Mouse (Mus musculus): ENCODE measurements around the gene Tenm3. TPM values are rescaled to one million over a fixed set of nuclear protein-coding genes. Genes with fewer than 3 reads are reported as not detected.

The Tenm3 gene
- polyA plus RNA-seq, 1 experiment from 2014 or later = 16.4 TPM

GRCm38 (mm10) chr8:48313210-48313984 lies 530.4 kb downstream of the Tenm3 start:
- no peak overlapping the region for H3K27ac ChIP-seq
- H3K4me1 ChIP-seq (replicated peaks) = no peaks in the 10 kb centered on the region
- H3K9ac ChIP-seq = no peak overlapping the region
- H3K9me3 ChIP-seq = no peaks in the 10 kb centered on the region
- H3K4me2 ChIP-seq (replicated peaks) = no peak overlapping the region
- H3K4me3 ChIP-seq (replicated peaks) = no peak overlapping the region
- H3K27me3 ChIP-seq (replicated peaks) = no peaks in the 10 kb centered on the region
- ATAC-seq = no peak
- no peaks in the 10 kb centered on the region for H3K36me3 ChIP-seq
- 77% methylated on average over 11 of the region's 11 CpGs for WGBS

DNA sequence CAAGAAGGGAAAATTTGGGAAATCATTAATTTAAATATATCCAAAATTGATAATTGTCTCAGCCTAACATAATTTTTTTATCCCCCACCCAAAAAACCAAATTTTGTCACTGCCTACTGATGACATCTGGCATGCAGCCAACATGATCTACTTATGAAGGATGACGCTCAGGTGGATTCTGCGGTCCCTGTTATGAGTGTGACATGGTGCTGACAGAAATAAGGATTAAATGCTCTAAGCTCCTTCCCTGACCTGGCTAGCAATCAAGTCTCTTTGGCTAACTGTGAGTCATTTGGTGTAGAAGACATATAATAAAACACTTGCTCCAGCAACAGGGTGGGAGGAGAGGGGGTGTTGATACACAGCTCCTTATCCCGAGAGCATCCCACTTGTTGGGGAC lies 532.0 kb downstream of the Tenm3 start:
- H3K27ac ChIP-seq = no peak overlapping the region
- WGBS = 80% methylated on average over 3 of the region's 3 CpGs
- no peaks in the 10 kb centered on the region for H3K9me3 ChIP-seq

DNA sequence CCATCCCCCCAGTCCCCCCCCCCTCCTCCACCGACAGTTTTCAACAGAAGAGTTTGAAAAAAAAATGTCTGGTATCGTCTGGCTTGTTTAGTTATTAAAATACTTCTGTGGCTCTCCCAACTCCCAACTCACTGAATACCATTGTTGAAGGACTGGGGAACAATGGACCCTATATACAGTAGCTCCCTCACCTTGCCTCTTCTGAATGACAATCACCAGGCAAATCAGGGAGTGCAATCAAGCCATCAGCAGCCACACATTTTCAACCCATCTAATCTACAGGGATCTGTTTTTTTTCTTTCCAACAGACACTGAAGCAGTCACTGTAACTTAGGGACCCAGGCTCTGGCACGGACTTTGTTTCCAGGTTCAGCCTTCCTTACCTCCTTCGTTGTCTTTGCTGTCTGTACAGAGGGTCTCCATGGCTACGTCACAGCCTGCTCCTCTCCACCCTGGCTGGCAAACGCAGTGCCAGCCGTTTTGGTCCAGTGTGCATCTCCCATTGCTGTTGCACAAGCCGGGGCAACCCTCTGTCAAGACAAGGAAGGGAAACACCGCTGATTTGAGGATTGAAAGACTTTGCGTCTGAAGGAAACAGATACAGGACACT lies 533.4 kb downstream of the Tenm3 start:
- H3K4me1 ChIP-seq (replicated peaks) = no peaks in the 10 kb centered on the region
- no peaks in the 10 kb centered on the region for H3K9me3 ChIP-seq
- no peak for ATAC-seq
- WGBS = 58% methylated on average over 10 of the region's 10 CpGs
- no peaks in the 10 kb centered on the region for H3K27me3 ChIP-seq (replicated peaks)
- H3K4me2 ChIP-seq (replicated peaks) = no peak overlapping the region
- no peaks in the 10 kb centered on the region for H3K36me3 ChIP-seq
- H3K27ac ChIP-seq = no peak overlapping the region
- H3K9ac ChIP-seq = no peak overlapping the region
- no peak overlapping the region for H3K4me3 ChIP-seq (replicated peaks)

More for the DNA sequence above, 532.0 kb downstream of the Tenm3 start:
- Histone ChIP-seq H3K4me3 (replicated peaks) (no peak overlapping the region), H3K9ac (no peak overlapping the region), H3K36me3 (no peaks in the 10 kb centered on the region), H3K27me3 (replicated peaks) (no peaks in the 10 kb centered on the region), H3K4me2 (replicated peaks) (no peak overlapping the region), H3K4me1 (replicated peaks) (no peaks in the 10 kb centered on the region)
- no peak for ATAC-seq

- no peak overlapping the region for H3K9ac ChIP-seq
- ATAC-seq = peak; percentile 43; the same call in 1 of the 2 replicates
- no peaks in the 10 kb centered on the region for H3K27me3 ChIP-seq (replicated peaks)
- H3K27ac ChIP-seq = peak overlapping the region; percentile 57; the same call in 1 of the 2 replicates
- 47% methylated on average over 16 of the region's 16 CpGs for WGBS
- H3K4me3 ChIP-seq (replicated peaks) = no peak overlapping the region
- no peaks in the 10 kb centered on the region for H3K4me1 ChIP-seq (replicated peaks)
- no peaks in the 10 kb centered on the region for H3K9me3 ChIP-seq
- no peaks in the 10 kb centered on the region for H3K36me3 ChIP-seq
- H3K4me2 ChIP-seq (replicated peaks) = no peak overlapping the region
These were observed 534.4 kb downstream of the Tenm3 start for GRCm38 (mm10) chr8:48309191-48309987.

DNA sequence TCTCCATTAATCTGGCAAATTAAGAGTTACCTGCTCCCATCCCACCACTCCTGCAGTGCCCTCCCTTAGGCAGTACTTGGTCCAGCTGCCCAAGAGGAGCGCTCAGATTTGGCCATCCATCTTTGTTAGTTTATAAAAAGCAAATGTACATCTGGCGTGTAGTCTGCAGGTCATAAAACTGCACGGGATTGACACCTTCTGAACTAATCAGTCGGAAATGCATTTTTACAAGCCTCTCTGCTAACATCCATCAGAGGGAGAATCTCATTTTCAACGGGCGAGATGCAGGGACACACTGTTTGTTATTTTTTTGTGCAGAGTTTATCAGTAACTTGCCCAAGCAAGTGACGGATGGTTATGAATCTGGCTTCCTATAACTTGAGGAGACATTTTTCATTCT lies 539.5 kb downstream of the Tenm3 start:
- ATAC-seq = no peak
- no peak overlapping the region for H3K9ac ChIP-seq
- H3K27me3 ChIP-seq (replicated peaks) = no peaks in the 10 kb centered on the region
- 53% methylated on average over 7 of the region's 7 CpGs for WGBS
- H3K9me3 ChIP-seq = no peaks in the 10 kb centered on the region
- H3K4me2 ChIP-seq (replicated peaks) = no peak overlapping the region
- H3K4me1 ChIP-seq (replicated peaks) = no peaks in the 10 kb centered on the region
- H3K27ac ChIP-seq = no peak overlapping the region
- no peak overlapping the region for H3K4me3 ChIP-seq (replicated peaks)
- no peaks in the 10 kb centered on the region for H3K36me3 ChIP-seq

- Histone ChIP-seq H3K4me3 (replicated peaks) (no peak overlapping the region), H3K4me2 (replicated peaks) (no peak overlapping the region), H3K9ac (no peak overlapping the region), H3K36me3 (0 out of 2 replicates have a peak, but pooled peaks cover 2% of the 10 kb centered on the region), H3K4me1 (replicated peaks) (no peaks in the 10 kb centered on the region), H3K9me3 (no peaks in the 10 kb centered on the region), H3K27ac (no peak overlapping the region), H3K27me3 (replicated peaks) (no peaks in the 10 kb centered on the region)
- 70% methylated on average over 12 of the region's 12 CpGs for WGBS
- no peak for ATAC-seq
These were observed 543.1 kb downstream of the Tenm3 start for GRCm38 (mm10) chr8:48300613-48301037.

- 40% methylated on average over 8 of the region's 8 CpGs for WGBS
- H3K27me3 ChIP-seq (replicated peaks) = no peaks in the 10 kb centered on the region
- no peak for ATAC-seq
- no peak overlapping the region for H3K9ac ChIP-seq
- H3K27ac ChIP-seq = no peak overlapping the region
- H3K36me3 ChIP-seq = 0 out of 2 replicates have a peak, but pooled peaks cover 2% of the 10 kb centered on the region
- no peak overlapping the region for H3K4me2 ChIP-seq (replicated peaks)
- no peak overlapping the region for H3K4me3 ChIP-seq (replicated peaks)
- no peaks in the 10 kb centered on the region for H3K4me1 ChIP-seq (replicated peaks)
- H3K9me3 ChIP-seq = no peaks in the 10 kb centered on the region
These were observed 543.7 kb downstream of the Tenm3 start for GRCm38 (mm10) chr8:48300061-48300460.

DNA sequence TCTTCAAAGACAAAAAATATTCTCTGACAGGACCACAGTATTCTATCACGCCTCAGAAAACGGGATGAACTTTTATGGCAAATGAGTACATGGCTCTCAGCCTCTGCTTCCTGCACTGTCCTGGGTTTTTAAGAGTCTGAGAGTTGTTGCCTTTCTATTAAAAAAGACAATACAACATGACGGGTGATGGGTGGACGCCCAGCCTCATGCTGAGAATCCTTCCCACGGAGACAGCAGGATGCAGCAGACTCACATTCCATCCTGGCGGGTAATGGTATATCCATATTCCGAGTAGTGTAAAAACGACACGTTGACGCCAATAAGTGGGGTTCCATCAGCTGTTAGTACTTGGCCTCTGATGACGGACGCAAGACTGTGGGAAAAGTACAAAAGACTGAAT lies 544.4 kb downstream of the Tenm3 start:
- no peak overlapping the region for H3K4me3 ChIP-seq (replicated peaks)
- 0 out of 2 replicates have a peak, but pooled peaks cover 2% of the 10 kb centered on the region for H3K36me3 ChIP-seq
- ATAC-seq = no peak
- no peaks in the 10 kb centered on the region for H3K4me1 ChIP-seq (replicated peaks)
- no peaks in the 10 kb centered on the region for H3K27me3 ChIP-seq (replicated peaks)
- 79% methylated on average over 12 of the region's 12 CpGs for WGBS
- H3K4me2 ChIP-seq (replicated peaks) = no peak overlapping the region
- H3K27ac ChIP-seq = no peak overlapping the region
- no peaks in the 10 kb centered on the region for H3K9me3 ChIP-seq
- H3K9ac ChIP-seq = no peak overlapping the region

DNA sequence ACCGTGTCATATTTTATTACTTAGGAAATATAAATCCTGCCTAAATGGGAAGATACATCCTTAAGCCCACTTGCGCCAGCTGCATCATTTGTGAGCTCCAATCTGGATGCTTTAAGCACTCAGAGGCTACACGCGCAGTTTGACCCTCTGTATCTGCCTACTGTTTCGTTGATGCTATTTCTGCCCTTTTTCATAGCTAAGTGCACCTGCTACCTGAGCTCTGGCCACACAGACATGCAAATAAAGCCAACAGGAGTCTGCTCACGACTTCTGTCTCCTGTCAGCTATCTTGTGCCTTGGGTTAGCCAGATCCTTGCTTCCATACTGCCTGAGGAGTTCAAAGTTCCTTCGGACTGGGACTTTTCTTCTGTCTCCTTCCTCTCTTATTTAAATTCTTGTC lies 547.4 kb downstream of the Tenm3 start:
- no peaks in the 10 kb centered on the region for H3K4me1 ChIP-seq (replicated peaks)
- no peak overlapping the region for H3K4me3 ChIP-seq (replicated peaks)
- H3K27ac ChIP-seq = no peak overlapping the region
- no peaks in the 10 kb centered on the region for H3K27me3 ChIP-seq (replicated peaks)
- 98% methylated on average over 7 of the region's 7 CpGs for WGBS
- no peaks in the 10 kb centered on the region for H3K9me3 ChIP-seq
- no peak for ATAC-seq
- H3K9ac ChIP-seq = no peak overlapping the region
- H3K4me2 ChIP-seq (replicated peaks) = no peak overlapping the region
- peaks cover 8% of the 10 kb centered on the region; the same call in 1 of the 2 replicates for H3K36me3 ChIP-seq

GRCm38 (mm10) chr8:48295558-48295957 lies 548.2 kb downstream of the Tenm3 start:
- ATAC-seq = no peak
- peaks cover 8% of the 10 kb centered on the region; the same call in 1 of the 2 replicates for H3K36me3 ChIP-seq
- WGBS = 75% methylated on average over 6 of the region's 6 CpGs

GRCm38 (mm10) chr8:48293797-48294196 lies 550.0 kb downstream of the Tenm3 start:
- no peaks in the 10 kb centered on the region for H3K9me3 ChIP-seq
- no peaks in the 10 kb centered on the region for H3K27me3 ChIP-seq (replicated peaks)
- H3K4me2 ChIP-seq (replicated peaks) = no peak overlapping the region
- H3K4me1 ChIP-seq (replicated peaks) = no peaks in the 10 kb centered on the region
- H3K27ac ChIP-seq = no peak overlapping the region
- H3K9ac ChIP-seq = no peak overlapping the region
- 96% methylated on average over 3 of the region's 3 CpGs for WGBS
- no peak for ATAC-seq
- H3K4me3 ChIP-seq (replicated peaks) = no peak overlapping the region
- peaks cover 8% of the 10 kb centered on the region; the same call in 1 of the 2 replicates for H3K36me3 ChIP-seq

More at GRCm38 (mm10) chr8:48295558-48295957, 548.2 kb downstream of the Tenm3 start:
- H3K4me1 ChIP-seq (replicated peaks) = no peaks in the 10 kb centered on the region
- no peak overlapping the region for H3K9ac ChIP-seq
- H3K4me3 ChIP-seq (replicated peaks) = no peak overlapping the region
- no peaks in the 10 kb centered on the region for H3K27me3 ChIP-seq (replicated peaks)
- no peaks in the 10 kb centered on the region for H3K9me3 ChIP-seq
- H3K27ac ChIP-seq = no peak overlapping the region
- H3K4me2 ChIP-seq (replicated peaks) = no peak overlapping the region

- ATAC-seq = no peak
- 88% methylated on average over 10 of the region's 10 CpGs for WGBS
- no peaks in the 10 kb centered on the region for H3K9me3 ChIP-seq
- H3K36me3 ChIP-seq = no peaks in the 10 kb centered on the region
- no peaks in the 10 kb centered on the region for H3K27me3 ChIP-seq (replicated peaks)
- H3K4me3 ChIP-seq (replicated peaks) = no peak overlapping the region
- H3K4me1 ChIP-seq (replicated peaks) = no peaks in the 10 kb centered on the region
- H3K27ac ChIP-seq = no peak overlapping the region
- H3K4me2 ChIP-seq (replicated peaks) = no peak overlapping the region
- no peak overlapping the region for H3K9ac ChIP-seq
These were observed 558.3 kb downstream of the Tenm3 start for GRCm38 (mm10) chr8:48285432-48285831.

All from intestine, embryonic 15.5 days (tissue).